Mouse (Mus musculus) cerebellum, adult 9-10 months (tissue): ENCODE measurements around the gene Gm49388.
"Not testable (repeated sequence)": the region's sequence is repeated elsewhere in the genome, so short reads cannot be mapped to it uniquely, and the experiment has no call there.

Source experiments
- DNase-seq: peaks from one replicate; pipeline ENCODE4 v3.0.0; 2022

The Gm49388 gene

DNA sequence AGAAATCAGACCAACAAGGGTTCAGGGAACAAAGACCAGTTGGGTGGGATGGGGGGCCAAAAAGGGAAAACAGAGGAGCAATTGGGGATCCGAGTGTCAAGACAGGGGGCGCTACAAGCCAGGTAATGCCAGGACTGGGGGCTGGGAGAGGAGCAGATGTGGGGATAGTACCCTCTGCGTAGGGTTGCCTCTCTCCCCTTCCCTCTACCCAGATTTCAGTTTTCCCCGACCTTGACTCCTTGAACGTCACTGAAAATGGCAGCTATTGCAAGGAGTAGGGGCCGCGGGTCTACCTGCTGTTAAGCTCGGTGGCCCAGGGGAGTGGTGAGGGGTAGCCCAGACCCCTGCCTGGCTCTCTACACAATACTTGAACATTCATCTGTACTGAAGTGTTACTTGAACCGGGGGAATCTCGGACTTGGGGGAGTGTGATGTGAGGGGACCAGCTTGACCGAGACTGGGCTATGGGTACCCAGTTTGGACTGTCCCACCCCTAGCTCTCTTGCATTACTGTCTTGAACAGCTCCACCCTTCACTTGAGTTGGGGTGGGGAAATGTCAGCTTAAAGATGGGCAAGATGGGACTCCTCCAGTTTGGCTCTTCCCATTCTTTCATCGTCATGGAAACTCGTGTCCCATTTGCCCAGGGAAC, 16.9 kb upstream of the Gm49388 start:
- DNase-seq, result peak; percentile 63

DNA sequence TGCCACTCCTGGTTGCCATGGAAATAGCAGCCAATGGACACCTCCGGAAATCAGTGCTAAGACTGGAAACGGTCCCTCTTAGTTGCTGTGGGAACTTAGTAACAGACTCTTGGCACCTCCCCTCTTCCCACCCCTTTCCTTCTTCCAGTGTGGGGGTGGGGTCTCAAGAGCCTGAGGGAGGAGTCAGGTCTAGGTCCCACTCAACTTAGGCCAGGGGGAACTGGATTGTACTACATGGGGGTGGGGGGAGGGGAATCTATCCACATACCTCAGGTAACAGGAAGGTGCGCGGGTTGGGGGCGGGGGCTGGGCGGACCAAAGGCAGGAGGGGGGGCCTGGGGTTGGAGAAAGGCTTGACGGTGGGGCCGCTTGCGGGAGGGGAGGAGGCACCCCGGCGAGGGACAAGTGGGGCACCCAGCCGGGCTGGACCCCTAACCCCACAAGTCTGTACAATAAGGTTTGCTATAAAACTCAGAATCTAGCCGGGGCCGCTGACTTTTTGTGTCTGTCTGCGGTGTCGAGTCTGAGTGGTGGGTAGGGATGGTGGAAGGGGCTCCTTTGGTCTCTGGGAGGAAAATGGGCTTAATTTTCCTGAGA, 16.3 kb upstream of the Gm49388 start:
- peak; percentile 95 for DNase-seq

- DNase-seq, result peak; percentile 82
These were observed 15.8 kb upstream of the Gm49388 start, which contains the start of gene Orai3 for GRCm38 (mm10) chr7:127769651-127770038. Orai3 (plus strand) TSS chr7:127769815.

GRCm38 (mm10) chr7:127770039-127770905, 15.1 kb upstream of the Gm49388 start:
- no peak for DNase-seq

DNA sequence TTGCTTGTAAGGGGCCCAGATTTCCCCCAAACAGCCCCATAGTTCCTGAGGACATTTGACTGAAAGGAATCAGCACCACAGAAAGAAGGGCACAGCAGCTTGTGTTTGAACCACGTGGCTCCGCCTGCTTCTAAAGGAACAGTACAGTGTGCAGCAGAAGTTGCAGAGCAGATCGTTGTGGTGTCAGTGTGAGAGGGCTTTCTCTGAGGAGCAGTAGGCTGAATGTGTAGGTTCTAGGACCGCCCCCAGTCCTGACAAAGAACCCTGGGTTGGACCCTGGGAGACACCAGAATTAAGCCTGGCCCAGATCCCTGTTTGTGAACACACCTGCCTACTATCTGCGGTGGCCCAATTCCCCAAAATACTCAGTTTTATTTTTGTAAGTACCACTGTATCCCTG, 14.1 kb upstream of the Gm49388 start:
- DNase-seq, result no peak

- DNase-seq, result no peak
These were observed 13.3 kb upstream of the Gm49388 start for GRCm38 (mm10) chr7:127772080-127772479.

DNA sequence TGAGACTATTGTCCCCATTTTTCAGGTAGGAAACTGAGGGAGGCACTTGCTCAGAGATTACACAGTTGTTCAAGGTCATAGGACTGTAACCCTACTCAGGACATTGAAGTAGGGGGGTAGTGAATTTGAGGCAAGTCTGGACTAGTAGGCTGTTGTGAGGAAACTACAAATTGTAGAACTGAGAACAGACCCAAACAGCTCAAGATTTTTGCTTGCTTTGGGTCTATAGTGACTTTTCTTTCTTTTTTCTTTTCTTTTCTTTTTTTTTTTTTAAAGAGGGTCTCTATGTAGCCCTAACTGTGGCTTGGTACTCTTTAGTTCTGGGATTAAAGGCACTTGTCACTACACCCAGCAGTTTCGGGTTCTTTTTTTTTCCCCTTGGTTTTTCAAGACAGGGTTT, 12.9 kb upstream of the Gm49388 start:
- DNase-seq, result no peak

GRCm38 (mm10) chr7:127773664-127774384, 11.6 kb upstream of the Gm49388 start:
- DNase-seq, result peak; percentile 87

GRCm38 (mm10) chr7:127775837-127776236, 9.6 kb upstream of the Gm49388 start:
- not testable (repeated sequence) for DNase-seq

GRCm38 (mm10) chr7:127776426-127776825, 9.0 kb upstream of the Gm49388 start, which contains the start of gene Setd1a:
Setd1a (plus strand) TSS chr7:127776670.
- peak; percentile 92 for DNase-seq

DNA sequence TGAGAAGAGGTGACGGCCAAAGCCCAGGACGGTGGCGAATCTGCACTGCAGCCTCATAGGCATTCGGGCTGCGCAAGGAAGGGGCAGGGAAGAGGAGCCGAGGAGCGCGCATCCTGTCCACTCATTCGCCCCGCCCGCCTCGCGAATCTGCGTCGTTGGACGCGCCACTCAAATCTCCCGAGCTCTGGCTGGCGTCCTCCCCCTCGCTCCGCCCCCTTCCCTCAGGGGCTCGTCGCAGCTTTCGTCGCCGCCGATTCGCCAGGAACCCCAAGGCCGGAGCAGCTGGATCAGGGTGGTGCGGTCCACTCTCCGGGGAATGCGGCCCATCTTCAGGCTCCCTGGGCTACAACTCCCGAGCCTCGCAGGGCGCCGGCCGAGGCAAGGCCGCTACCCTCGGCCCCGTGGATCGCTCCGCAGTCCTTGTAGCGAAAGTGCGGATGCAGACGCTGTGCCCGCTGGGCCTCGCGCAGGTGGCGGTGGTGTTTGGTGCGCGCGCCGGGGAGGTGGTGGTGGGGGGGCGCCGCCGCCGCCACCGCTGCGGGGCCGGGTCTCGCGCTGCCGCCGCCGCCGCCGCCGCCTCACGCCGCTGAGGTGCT, 8.4 kb upstream of the Gm49388 start:
- peak; percentile 97 for DNase-seq

GRCm38 (mm10) chr7:127777474-127778266, 7.7 kb upstream of the Gm49388 start:
- DNase-seq, result peak; percentile 62

GRCm38 (mm10) chr7:127778350-127778749, 7.1 kb upstream of the Gm49388 start:
- DNase-seq, result peak; percentile 66

DNA sequence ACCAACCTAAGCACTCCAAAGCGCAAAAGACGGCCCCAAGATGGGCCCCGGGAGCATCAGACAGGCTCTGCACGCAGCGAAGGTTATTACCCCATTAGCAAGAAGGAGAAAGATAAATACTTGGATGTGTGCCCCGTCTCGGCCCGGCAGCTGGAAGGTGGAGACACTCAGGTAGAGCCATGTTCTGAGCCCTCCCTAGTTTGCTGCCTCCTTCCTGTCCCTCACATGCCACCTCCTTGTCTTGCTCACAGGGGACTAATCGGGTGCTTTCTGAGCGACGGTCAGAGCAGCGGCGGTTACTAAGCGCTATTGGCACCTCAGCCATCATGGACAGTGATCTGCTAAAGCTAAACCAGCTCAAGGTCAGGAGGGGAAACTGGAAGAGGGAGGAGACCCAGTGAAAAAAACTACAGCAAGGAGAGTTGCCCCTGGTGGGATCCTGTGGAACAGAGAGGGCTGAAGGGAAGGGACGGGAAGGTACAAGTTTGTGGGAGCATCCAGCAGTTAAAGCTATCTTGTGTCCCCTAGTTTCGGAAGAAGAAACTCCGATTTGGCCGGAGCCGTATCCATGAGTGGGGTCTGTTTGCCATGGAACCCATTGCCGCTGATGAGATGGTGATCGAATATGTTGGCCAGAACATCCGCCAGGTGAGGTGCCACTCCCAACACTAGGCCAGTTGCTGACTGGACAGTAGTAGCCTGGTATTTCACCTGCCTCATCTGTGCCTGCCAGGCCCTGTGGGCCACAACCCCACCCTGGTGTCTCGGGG, 11.9 kb downstream of the Gm49388 start:
- DNase-seq, result peak; percentile 60

- peak; percentile 98 for DNase-seq
These were observed 13.2 kb downstream of the Gm49388 start for GRCm38 (mm10) chr7:127798591-127798990.

DNA sequence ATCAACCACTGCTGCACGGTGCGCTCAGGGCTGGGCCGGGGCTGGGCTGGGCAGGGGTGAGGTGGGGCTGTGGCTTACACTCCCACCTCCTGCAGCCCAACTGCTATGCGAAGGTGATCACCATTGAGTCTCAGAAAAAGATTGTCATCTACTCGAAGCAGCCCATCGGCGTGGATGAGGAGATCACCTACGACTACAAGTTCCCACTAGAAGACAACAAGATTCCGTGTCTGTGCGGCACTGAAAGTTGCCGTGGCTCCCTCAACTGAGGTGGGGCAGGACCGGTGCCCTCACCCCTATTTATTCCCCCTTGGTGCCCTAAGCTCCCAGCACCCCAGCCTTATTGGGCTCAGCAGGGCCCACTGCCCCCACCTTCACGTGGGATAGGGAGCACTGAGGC, 13.8 kb downstream of the Gm49388 start:
- no peak for DNase-seq

DNA sequence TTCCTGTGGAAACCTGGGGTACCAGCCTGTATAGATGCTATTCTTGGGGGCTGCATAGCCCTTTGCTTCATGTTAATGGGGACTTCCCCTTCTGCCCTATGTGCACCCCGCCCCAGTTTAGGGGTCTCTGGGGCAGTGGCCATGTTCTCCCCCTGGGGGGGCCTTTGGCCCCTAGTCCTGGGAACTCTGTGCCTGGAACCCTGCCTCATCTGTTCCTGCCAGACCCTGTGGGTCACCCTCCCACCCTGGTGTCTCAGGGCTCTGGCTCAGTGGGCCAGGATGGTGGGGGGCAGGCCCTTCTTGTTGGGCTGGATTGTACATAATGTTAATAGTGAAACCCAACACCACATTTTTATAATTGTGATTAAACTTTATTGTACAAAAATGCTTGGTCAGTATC, 14.3 kb downstream of the Gm49388 start:
- DNase-seq, result peak; percentile 71

DNA sequence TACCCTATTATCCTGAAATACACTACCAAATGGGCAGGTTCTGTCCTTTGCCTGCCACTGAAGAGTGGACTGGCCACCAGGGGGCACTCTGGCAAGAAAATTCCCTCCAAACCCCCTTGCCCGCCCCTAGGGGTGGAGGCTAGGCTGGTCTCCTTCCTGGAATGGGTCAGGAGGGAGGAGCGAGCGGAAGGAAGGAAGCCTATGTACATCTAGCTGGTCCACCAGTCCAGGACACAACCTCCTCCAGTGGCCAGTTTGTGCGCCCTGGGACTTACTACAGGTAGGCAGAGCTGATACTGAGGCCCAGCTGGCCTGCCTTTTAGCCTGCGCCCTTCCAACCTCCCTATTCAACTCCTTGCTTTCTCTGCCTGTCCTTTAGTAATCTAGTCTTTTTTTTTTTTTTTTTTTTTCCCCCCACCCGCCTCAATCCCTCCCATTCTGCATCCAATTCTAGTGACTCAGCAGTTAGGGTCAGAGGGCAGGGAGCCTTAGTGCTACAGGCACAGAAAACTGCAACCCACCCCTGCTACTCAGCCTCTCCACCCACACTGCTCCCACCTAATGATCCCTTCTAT, 15.1 kb downstream of the Gm49388 start, which contains the start of gene Hsd3b7:
TSS of gene Hsd3b7 (plus strand) at position 170 of the 575 bp plus-strand sequence.
- peak; percentile 89 for DNase-seq

GRCm38 (mm10) chr7:127801010-127801621, 15.7 kb downstream of the Gm49388 start:
- DNase-seq, result peak; percentile 71

- peak; percentile 93 for DNase-seq
These were observed 16.9 kb downstream of the Gm49388 start for GRCm38 (mm10) chr7:127802313-127802712.
